Mouse (Mus musculus) cerebellum, adult 11-12 months (tissue): ENCODE data around the gene Prss57.

ENCODE experiments used
- DNase-seq: peaks from one replicate; pipeline ENCODE4 v3.0.0; 2022

Prss57 gene

DNA sequence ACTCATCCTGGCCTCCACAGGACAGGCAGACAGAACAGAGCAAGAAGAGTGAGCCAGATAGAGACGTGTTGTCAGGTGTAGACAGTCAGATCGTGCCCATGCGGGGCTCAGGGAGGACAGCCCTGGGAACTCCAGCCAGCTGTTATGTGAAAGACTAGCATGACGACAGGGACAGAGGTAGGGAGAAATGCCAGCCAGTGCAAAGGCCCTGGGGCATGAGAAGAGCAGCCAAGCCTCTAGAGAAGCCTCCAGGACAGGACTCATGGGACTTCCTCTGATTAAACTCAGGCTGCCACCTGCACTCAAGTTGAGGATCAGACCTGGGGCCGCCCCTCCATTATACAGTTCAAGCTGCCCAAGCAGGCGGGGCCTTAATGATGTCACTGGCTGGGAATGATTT lies 42.3 kb downstream of the Prss57 start:
- peak; percentile 51 for DNase-seq

DNA sequence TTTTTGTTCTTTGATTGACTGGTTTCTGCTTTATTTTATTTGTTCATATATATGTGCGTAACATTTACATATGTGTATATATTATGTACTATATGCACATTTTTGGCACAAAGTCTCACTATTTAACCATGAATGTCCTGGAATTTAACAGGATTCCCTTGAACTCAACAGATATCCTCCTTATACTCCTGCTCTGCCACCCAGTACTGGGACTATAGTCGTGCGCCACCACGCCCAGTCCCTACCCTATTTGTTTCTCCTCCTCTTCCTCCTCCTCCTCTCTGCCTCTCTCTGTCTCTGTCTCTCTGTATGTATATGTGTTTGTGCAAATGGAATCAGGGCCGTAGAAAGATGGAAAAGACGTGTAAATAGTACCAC lies 44.0 kb downstream of the Prss57 start:
- no peak for DNase-seq

DNA sequence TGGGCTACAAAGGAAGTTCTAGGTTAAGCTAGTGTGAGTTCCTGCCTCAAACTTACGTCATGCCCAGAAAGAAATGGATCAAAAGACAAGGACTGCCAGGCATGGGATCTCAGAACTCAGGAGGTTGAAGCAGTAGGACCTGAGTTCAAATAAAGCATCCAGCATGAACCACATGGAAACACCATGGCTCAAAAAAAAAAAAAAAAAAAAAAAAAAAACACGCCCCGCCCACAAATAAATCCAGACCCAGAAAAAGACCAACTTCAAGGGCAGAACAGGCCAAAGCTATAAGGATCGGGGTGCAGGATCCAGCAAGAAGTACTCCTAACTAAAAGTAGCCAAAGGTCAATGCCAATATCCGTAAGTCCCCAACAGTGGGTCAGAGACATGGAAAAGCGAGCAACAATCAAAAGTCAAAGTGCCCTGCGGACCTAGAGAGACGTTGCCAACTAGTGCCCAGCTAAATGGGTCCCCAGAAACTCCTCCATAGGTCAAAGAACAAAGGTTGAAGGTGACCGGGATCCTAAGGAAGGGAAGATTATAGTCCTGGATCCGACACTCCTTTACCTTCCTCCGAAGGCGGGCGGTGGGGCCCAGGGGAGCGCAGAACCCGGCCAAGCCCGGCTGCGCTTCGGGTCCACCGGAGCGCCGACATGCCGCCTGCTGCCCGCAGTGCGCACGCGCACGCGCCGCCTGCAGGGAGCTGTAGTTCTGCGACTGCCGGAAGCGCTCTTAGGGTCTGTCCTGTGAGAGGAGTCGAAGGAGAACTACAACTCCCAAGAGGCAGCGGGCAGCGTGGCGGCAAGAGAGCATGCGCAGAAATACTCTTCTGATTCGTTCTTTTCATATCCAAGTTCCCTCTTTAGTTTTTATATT lies 44.6 kb downstream of the Prss57 start, which contains the start of gene Polrmt:
TSS of gene Polrmt (minus strand) at position 684 of the 876 bp plus-strand sequence.
- peak; percentile 98 for DNase-seq

DNA sequence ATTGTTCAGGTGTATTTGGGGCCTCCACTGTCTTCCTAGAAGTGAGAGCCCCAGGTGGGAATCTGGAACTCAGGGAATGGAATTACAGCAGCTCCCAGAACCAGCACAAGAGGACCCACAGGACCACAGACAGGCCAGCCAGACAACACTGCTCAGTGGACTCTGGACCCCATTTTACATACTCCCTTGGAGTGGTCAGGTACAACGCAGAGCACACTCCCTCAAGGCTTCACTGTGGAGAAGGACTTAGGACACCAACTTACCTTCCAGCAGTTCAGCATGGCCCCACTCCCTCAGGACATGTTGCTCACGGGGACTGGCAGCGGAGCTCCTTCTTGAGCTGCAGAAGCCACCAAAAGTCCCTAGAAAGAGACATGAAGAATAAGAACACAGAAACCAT lies 45.4 kb downstream of the Prss57 start:
- DNase-seq, result no peak

DNA sequence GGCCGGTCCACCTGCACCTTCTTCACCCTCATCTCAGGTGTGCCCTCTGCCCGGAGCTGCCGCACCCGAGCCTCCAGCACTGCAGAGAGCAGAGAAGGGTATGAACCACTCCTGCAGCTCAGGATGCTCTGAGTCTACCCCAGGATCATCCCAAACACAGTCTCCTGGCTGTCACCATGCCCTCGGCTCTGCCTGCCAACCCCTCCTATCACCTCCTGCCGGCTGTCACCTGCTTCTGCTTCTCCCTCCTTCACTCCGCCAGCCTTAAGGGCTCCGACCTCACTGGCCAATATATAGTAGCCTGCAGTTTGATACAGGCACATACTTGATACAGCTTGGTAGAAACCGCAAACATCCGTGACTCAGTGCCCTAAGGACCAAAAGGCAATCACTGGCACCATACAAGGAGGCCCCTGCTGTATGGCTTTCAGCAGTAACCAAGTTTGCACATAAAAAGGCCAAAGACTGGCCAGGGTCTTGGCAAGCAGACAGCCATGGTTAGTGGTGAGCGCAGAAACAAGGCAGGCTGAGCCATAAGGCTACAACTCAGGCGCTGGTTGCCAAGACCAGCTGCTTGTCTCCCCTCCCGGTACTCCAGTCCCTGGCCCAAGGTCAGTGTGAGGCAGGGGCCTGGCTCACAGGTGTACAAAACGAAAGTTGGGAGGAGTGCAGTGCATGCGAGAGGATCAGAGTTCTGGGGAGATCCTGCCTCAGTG lies 47.0 kb downstream of the Prss57 start:
- peak; percentile 78 for DNase-seq

DNA sequence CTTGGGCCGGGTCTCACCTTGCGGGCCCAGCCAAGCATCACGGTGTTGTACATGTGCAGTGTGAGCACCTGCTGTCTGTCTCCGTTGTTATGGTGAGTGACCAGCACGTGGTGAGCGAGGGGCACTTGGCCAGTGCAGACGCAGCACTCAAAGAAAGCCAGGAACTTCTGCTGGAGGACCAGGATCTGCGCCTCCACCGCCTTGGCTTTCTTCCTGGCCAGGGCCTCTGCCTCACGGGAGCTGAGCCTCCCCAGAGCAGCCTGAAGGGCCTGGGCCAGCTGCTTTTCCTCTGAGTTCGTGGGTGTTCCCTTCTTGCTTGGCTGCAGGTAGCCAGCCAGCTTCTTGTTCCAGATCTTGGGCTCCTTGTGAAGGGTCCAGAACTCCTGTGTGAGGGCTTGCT lies 47.6 kb downstream of the Prss57 start:
- peak; percentile 67 for DNase-seq

DNA sequence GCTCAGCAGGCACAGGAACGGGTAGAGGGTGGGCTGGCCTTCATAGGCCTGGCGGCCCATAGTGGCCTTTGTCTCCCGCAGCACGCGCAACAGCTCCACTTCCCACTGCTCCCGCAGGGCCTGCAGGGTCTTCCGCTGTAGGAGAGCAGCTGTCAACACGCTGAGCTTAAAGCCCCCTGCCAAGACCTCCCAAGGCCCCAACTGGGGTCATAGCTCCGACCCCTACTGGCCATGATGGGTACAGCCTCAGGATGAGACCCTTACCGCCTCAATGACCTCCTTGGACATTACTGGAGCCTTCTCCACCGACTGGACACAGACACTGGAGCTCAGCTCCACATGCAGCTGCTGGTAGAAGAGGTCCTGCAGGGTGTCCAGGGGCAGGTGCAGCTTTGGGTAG lies 49.9 kb downstream of the Prss57 start:
- DNase-seq, result no peak

DNA sequence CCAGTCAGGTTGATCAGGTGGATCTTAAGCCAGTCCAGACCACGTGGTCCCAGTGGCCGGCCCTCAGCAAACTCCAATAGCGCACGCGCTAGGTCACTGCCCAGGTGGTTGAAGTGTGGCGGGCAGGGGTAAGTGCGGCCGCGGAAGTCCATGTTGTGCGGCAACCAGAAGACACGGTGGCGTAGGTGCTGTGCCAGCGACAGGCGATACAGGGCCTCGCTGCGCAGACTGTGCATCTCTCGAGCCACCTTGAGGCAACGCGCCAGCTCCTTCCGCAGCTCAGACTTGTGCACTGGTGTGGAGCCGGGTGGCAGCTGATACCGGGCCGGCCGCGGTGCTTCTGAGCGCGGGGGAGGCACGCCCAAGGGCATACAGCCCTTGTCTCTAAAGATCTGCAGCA lies 51.5 kb downstream of the Prss57 start:
- no peak for DNase-seq

DNA sequence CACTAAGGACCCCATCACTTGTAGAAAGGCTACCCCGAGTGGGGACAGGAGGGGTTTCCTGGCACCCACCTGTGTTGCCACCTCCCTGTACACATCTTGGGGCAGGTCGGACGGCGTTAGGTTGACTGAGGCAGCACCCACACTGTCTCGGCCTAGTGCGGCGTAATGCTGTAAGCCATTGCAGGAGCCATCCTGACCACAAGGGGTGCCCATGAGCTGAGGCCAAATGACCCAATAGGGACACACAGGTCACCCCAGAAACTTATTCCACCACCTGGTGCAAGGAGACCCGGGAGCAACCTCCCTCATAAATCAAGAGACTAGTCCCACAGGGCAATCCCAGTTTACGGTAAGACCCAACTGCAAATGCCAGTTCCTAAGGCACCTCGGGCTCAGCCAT lies 52.5 kb downstream of the Prss57 start:
- no peak for DNase-seq

DNA sequence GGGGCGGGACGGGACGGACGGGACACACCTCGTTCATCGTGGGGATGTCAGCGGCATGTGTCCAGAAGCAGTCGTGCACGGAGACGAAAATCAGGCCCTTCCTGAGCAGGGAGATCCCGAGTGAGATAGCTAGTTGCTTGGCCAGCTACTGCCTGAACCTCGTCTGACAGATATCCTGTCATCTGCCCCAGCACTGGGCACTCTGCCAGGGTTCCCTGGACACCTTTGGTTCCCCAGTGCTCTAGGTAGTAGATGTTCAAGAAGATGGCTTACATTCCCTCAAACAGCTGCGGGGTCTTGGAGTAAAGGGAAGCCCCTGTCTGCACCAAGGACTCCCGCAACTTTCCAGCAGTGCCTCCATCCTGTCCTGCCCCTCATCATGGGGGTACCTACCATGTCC lies 54.1 kb downstream of the Prss57 start:
- DNase-seq, result no peak

DNA sequence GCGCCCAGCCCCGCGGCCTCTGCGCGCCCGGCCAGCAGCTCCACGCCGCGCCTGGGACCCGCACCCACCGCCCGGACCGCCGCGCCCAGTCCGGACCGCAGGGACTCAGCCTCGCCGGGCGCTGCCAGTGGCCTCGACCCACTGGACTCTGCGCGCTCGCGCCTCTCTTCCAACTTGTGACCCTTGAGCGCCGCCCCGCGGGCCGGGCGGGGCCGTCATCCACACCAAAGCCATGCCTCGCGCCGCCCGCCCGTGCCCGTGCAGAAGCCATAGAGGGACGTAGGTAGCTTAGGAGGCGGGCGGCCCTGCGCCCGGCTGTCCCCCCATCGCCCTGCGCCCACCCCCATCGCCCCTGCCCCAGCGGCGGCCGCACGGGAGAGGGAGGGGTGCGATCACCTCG lies 55.4 kb downstream of the Prss57 start:
- DNase-seq, result no peak

DNA sequence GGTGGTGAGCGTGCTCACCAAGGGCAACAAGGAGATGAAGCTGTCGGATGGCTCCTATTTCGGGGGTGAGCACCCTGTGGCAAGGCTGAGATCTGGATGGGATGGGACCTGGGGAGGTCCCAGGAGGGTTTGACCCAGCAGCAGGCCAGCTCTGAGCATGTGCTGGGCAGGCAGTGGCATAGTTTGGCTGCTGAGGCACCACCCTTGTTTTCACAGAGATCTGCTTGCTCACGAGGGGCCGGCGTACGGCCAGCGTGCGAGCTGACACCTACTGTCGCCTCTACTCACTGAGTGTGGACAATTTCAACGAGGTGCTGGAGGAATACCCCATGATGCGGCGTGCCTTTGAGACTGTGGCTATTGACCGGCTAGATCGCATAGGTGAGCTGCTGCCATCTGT lies 56.9 kb downstream of the Prss57 start:
- no peak for DNase-seq

DNA sequence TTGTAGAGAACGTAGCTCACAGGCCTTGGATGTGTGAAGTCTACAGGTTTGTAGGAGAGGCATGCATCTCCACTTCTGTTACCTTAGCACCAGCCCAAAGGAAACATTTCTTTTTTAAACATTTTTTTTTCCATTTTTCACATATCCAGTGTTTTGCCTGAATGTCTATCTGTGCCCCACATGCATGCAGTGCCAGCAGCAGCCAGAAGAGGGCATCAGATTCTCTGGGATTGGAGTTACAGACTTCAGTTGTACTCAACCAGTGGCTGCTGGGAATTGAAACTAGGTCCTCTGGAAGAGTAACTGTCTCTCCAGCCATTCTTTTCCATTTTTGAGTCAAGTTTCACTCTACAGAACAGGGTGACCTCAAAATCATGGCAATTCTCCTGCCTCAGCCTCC lies 58.3 kb downstream of the Prss57 start:
- DNase-seq, result no peak
